Mouse (Mus musculus) mesoderm, embryonic 11.5 days (tissue): ENCODE results near the gene Mrfap1.

Experiments used
- DNase-seq: peaks from one replicate; pipeline ENCODE4 v3.0.0-alpha.2; 2012; ENCODE audit warnings: low read depth, low spot score

Gene Mrfap1

DNA sequence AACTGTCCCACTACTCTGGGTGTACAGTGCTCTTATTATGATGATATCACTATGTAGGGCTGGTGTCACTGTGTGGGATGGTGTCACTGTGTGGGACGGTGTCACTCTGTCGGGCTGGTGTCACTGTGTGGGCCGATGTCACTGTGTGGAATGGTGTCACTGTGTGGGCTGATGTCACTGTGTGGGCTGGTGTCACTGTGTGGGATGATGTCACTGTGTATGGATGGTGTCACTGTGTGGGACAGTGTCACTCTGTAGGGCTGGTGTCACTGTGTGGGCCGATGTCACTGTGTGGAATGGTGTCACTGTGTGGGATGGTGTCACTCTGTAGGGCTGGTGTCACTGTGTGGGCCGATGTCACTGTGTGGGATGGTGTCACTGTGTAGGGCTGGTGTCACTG, 10.5 kb downstream of the Mrfap1 start:
- DNase-seq, result no peak

GRCm38 (mm10) chr5:36779512-36779911, 17.1 kb downstream of the Mrfap1 start:
- DNase-seq, result no peak

- no peak for DNase-seq
Measured at GRCm38 (mm10) chr5:36778901-36779300, 17.7 kb downstream of the Mrfap1 start.

- DNase-seq, result no peak
Measured at GRCm38 (mm10) chr5:36777186-36777585, 19.4 kb downstream of the Mrfap1 start.

GRCm38 (mm10) chr5:36776021-36776575, 20.5 kb downstream of the Mrfap1 start:
- DNase-seq, result no peak

GRCm38 (mm10) chr5:36775317-36775716, 21.3 kb downstream of the Mrfap1 start:
- DNase-seq, result no peak

DNA sequence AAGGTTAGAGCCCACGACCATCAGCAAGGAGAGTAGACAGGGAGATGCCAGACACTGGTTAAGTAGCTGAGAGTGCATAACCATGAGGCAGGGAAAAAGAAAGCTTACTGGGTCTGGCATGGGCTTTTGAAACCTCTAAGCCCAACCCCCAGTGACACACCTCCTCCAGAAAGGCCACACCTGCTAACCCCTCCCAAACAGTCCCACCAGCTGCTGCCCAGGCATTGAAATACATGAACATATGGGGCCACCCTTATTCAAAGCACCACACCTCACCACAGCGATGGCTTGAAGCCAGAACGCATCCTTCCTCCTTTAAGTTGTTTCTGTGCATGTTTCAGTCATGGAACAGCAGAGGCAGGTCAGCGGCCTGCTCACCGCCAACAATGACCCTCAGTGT, 24.0 kb downstream of the Mrfap1 start:
- no peak for DNase-seq

GRCm38 (mm10) chr5:36769603-36770002, 27.0 kb downstream of the Mrfap1 start:
- no peak for DNase-seq

DNA sequence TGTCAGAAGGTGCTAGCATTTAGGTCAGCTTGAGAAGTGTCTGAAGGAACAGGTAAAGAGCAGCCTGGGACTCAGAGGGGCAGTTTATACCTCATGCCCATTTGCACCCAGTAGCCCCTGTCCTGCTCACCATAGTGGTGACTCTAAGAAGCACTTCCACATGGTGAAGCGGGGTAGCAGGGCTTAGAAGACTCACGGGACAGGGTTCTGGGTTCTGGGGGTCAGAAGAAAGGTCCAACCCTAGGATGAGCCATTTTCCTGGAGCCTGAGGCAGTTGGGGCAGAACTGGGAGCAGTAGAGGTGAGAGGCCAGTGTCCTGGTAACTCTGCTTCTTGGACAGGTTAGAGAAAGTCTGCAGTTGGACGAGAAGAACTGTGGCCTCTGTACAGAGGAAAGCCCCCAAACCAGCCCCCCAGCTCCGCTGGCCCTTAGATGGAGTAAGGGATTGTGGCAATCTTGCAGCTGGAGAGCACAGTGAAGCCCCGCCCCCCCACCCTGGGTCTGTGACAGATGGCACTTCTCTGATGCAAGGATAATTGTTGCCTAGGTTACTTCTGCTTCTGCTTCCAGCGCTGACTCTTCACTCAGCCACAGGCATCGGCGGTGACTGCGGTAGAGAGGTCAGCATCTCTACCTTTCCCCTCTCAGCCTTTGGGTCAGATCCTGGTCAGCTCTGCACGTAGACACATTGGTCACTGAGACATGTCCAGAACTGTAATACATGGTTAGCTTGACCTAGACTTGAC, 29.4 kb downstream of the Mrfap1 start:
- DNase-seq, result peak; percentile 45

DNA sequence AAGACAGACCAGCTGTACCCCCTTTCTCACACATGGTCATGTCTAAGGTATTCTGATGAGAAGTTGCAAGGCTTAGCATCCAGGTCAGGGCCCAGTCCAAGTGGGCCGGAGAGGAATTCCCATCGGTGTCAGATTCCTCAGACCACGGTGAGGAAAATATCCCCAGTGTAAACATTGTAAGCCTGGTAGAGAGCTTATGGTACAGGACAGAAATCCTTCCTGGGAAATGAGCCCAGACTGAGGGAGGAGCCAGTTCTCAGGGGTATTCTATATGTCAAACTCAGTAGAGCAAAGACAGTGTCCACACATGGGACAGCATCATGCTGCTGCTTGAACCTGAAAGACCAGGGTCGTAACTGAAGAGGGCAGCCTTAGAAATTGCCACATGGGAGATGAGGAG, 36.7 kb downstream of the Mrfap1 start:
- DNase-seq, result no peak

GRCm38 (mm10) chr5:36757033-36757432, 39.5 kb downstream of the Mrfap1 start:
- DNase-seq, result no peak

GRCm38 (mm10) chr5:36750119-36751078, 46.2 kb downstream of the Mrfap1 start:
- no peak for DNase-seq

DNA sequence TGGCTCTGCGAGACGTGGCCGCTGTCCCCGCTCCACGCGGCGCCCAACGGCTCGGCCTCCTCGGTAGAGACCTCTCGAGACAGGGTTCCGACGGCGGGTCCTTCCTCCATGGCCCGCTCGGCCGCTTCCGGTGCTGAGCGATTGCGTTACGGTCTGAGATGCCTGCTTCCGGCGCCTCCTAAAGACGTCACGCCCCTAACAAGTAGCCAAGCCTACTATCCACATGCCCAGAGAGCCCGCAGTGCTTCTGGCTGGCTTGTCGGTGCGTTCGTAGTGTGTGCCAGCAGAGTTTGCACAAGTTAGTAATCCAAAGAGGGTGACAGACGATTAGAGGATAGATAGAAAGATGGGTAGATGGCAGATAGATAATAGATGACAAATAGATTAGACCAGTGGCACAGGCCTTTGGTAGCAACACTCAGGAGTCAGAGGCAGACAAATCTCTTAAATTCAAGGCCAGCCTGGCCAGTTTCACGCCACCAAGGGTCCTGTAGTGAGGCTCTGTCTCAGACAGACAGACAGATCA, 48.0 kb downstream of the Mrfap1 start, which contains the start of gene Bloc1s4:
Bloc1s4 (minus strand) TSS at position 115 of the 526 bp plus-strand sequence.
- DNase-seq, result peak; percentile 93

GRCm38 (mm10) chr5:36747794-36748535, 48.6 kb downstream of the Mrfap1 start:
- no peak for DNase-seq

DNA sequence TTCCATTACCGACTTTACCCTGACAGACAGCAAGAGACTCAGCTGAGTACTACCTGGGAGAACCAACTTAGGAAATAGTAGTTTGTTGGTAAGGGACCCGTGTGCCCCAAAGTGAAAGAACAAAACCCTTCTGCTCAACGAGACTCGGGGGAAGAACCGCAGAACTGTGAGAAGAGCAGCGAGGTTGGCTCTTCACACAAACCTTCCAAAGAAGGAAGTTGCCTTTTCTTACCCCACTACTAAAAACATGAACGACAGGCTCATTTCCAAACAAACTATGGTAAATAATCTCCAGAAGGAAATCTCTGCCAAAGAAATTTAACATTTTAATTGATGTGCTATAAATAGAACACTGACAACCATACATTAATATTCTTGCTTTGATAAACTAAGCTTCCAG, 49.5 kb downstream of the Mrfap1 start:
- DNase-seq, result no peak
